Mouse (Mus musculus): ENCODE measurements around the gene Sugp2. TPM values are rescaled to one million over a fixed set of nuclear protein-coding genes. Genes with fewer than 3 reads are reported as not detected.
"Not testable (repeated sequence)": the region's sequence is repeated elsewhere in the genome, so short reads cannot be mapped to it uniquely, and the experiment has no call there.

Gene Sugp2
- polyA plus RNA-seq, 1 experiment from 2014 or later, result 80.5 TPM

- peak overlapping the region; percentile 76 for H3K4me3 ChIP-seq (replicated peaks)
- 0 out of 2 replicates have a peak, but pooled peaks cover 6% of the 10 kb centered on the region for H3K27me3 ChIP-seq (replicated peaks)
- no peak for ATAC-seq (ENCODE audit: low FRiP score)
- WGBS, result 89% methylated on average over 1 of the region's 1 CpGs
- H3K27ac ChIP-seq (replicated peaks), result no peak overlapping the region
- H3K36me3 ChIP-seq, result no peaks in the 10 kb centered on the region
- peaks cover 24% of the 10 kb centered on the region for H3K4me1 ChIP-seq
- H3K4me2 ChIP-seq, result peak overlapping the region; percentile 86
- peak overlapping the region; percentile 67 for H3K9ac ChIP-seq (replicated peaks)
- no peaks in the 10 kb centered on the region for H3K9me3 ChIP-seq (replicated peaks)
Measured at GRCm38 (mm10) chr8:70211275-70211674, 22.8 kb upstream of the Sugp2 start.

DNA sequence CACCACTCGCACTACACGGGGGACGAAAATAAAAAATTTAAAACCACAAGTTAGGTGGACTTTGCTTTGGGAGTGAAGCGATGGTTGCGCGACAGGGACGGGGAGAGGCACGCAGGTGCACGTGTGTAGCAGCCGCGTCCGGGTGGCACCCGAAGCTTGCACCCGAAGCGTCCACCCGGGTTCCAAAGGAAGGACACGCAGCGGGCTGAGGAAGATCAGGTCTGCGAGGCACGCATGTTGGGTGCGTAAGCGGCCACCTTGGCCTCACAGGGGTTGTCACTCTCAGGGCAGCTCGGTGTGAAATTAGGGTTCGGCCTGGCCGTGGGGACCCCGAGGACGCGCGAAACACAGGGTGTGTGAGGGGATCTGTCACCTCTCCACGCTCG is 22.3 kb upstream of the Sugp2 start:
- Histone ChIP-seq H3K9me3 (replicated peaks) (no peaks in the 10 kb centered on the region), H3K4me1 (peaks cover 24% of the 10 kb centered on the region), H3K4me2 (peak overlapping the region; percentile 86), H3K9ac (replicated peaks) (peak overlapping the region; percentile 67), H3K27ac (replicated peaks) (peak overlapping the region; percentile 76), H3K36me3 (no peaks in the 10 kb centered on the region), H3K4me3 (replicated peaks) (peak overlapping the region; percentile 76), H3K27me3 (replicated peaks) (0 out of 2 replicates have a peak, but pooled peaks cover 6% of the 10 kb centered on the region)
- WGBS, result 2% methylated on average over 31 of the region's 31 CpGs
- peak; percentile 1 for ATAC-seq (ENCODE audit: low FRiP score)

DNA sequence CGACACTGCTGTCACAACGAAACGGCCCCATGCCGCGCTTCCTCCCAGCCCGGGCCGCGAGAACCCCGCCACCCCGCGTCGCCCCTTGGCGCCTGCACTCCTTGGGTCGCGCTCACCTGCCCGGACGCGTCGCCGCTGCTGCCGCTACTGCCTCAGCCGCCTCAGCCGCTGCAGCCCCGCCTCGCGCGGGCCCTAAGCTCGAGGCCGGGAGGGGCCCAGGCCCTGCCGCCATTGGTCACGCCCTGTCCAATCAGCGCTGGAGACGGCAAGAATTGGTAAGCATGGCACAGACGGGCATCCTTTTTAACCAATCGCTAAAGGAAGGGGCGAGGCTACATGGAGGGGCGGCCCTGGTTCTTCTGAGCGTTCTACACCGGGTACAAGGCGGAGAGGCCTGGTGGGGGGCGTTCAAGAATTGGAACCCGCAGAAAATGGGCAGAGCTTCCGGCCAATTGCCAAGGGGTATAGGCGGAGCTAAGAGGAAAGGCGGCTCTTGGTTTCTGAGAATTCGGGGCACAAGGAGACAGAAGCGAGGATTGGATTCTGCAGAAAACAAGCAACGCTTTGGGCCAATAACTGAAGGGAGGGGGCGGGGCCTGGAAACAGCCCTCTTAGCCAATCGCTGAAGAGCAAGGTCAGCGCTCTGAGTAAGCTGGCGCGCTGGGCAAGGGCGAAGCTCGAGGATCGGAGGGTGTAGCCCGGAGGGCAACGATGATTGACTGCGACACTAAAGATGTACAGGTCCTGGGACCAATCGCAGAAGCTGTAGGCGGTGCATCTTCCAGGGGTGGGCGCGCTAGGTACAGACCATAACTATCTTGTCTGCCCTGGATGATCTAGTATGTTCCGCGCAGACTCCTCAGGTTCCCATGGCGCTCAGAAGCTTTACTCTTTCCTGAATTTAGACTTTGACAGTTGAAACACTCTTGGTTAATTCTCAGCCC is 21.6 kb upstream of the Sugp2 start, which contains the start of gene Slc25a42:
Gene Slc25a42 (minus strand): TSS at position 194 of the 944 bp plus-strand sequence.
- H3K9ac ChIP-seq (replicated peaks), result peak within 1 kb of the TSS; percentile 67
- H3K9me3 ChIP-seq (replicated peaks), result no peaks in the 10 kb centered on the region
- peak; percentile 98 for ATAC-seq (ENCODE audit: low FRiP score)
- peak within 1 kb of the TSS; percentile 76 for H3K4me3 ChIP-seq (replicated peaks)
- under 1% methylated on average over 66 of the region's 66 CpGs for WGBS
- peaks cover 24% of the 10 kb centered on the region for H3K4me1 ChIP-seq
- H3K4me2 ChIP-seq, result peak within 1 kb of the TSS; percentile 86
- H3K27me3 ChIP-seq (replicated peaks), result 0 out of 2 replicates have a peak, but pooled peaks cover 6% of the 10 kb centered on the region
- H3K36me3 ChIP-seq, result no peaks in the 10 kb centered on the region
- peak within 1 kb of the TSS; percentile 76 for H3K27ac ChIP-seq (replicated peaks)

DNA sequence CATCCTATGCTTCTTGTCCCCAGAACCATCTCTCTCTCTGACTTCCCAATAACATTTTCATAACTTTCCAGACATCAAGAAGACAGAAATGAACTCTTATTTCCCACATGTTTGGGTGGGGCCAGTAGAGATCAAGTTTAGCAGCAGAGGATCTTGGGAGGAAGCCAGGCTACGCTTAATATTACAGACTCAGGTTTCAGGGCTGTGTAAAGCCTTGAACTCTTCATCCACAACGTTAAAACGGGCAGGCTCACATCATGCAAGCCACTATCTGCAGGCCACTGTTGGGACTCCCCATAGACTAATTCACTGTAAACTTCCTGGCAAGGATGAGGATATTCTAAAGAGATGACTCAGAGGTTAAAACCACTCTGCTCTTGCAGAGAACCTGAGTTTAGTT is 19.6 kb upstream of the Sugp2 start:
- no peaks in the 10 kb centered on the region for H3K36me3 ChIP-seq
- 73% methylated on average over 3 of the region's 3 CpGs for WGBS
- no peak overlapping the region for H3K9ac ChIP-seq (replicated peaks)
- peaks cover 24% of the 10 kb centered on the region for H3K4me1 ChIP-seq
- H3K27me3 ChIP-seq (replicated peaks), result 0 out of 2 replicates have a peak, but pooled peaks cover 6% of the 10 kb centered on the region
- H3K4me2 ChIP-seq, result no peak overlapping the region
- H3K27ac ChIP-seq (replicated peaks), result no peak overlapping the region
- no peak overlapping the region for H3K4me3 ChIP-seq (replicated peaks)
- ATAC-seq (ENCODE audit: low FRiP score), result no peak
- H3K9me3 ChIP-seq (replicated peaks), result no peaks in the 10 kb centered on the region

DNA sequence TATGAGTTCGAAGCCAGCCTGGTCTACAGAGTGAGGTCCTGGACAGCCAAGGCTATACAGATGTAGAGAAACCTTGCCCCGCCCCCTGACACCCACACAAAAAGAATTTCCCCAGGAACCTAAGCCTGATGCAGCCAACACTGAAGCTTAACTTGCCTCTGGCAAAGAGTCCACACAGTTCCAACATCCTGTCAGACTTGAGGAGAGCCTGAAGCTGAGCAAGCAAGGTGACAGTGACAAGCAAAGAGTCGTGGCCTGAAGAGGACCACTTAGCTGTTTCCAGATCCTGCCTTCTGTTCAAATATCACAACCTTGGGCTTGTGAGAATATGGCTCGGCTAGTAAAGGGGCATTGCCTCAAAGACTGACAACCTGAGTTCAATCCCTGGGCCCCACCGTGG is 18.9 kb upstream of the Sugp2 start:
- Histone ChIP-seq H3K27me3 (replicated peaks) (0 out of 2 replicates have a peak, but pooled peaks cover 6% of the 10 kb centered on the region), H3K4me1 (peaks cover 21% of the 10 kb centered on the region), H3K4me3 (replicated peaks) (no peak overlapping the region), H3K9ac (replicated peaks) (no peak overlapping the region), H3K4me2 (no peak overlapping the region), H3K9me3 (replicated peaks) (no peaks in the 10 kb centered on the region), H3K27ac (replicated peaks) (no peak overlapping the region), H3K36me3 (0 out of 2 replicates have a peak, but pooled peaks cover under 1% of the 10 kb centered on the region)
- WGBS, result 75% methylated on average over 5 of the region's 5 CpGs
- no peak for ATAC-seq (ENCODE audit: low FRiP score)

DNA sequence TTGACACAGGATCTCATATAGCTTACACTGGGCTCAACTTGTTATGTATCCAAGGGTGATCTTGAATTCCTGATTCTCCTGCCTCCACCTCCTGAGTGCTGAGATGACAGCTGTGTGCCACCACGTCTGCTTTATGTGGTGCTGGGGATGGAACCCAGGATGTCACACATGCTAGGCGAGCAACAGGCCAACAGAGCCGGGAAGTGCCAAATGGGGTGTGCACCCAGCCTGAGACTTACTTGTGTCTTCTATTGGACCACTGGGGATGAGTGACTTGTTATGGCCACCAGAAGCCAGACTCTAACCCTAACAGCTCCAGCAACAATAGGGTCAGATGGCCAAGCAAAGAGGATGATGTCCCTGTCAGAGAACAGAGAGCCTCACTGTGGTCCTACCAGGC is 17.9 kb upstream of the Sugp2 start:
- H3K9me3 ChIP-seq (replicated peaks); H3K9ac ChIP-seq (replicated peaks); ATAC-seq (ENCODE audit: low FRiP score); H3K4me3 ChIP-seq (replicated peaks); H3K27me3 ChIP-seq (replicated peaks); H3K4me2 ChIP-seq; H3K4me1 ChIP-seq; H3K27ac ChIP-seq (replicated peaks); H3K36me3 ChIP-seq: not testable (repeated sequence)
- WGBS, result 67% methylated on average over 3 of the region's 3 CpGs

DNA sequence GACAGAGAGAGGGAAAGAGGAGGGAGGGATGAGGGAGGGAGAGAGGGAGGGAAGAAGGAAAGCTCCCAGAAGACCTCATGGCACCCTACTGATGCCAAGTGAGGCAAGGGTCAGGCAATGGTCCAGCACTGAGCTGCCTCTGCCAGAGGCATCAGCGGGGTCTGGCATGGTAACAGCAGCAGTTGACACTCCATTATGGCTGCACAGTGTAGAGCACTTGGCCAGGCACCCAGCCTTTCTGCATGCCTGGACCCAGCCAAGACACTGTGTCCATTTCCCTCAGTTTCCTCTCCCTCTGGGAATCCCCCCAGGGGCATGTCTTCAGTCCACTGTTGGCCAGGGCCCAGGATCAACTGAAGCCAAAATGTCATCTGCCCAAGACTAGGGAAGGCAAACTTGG is 17.5 kb upstream of the Sugp2 start:
- H3K27ac ChIP-seq (replicated peaks), result no peak overlapping the region

GRCm38 (mm10) chr8:70217441-70217840 is 16.6 kb upstream of the Sugp2 start:
- Histone ChIP-seq H3K4me3 (replicated peaks) (no peak overlapping the region), H3K9me3 (replicated peaks) (no peaks in the 10 kb centered on the region), H3K27me3 (replicated peaks) (no peaks in the 10 kb centered on the region), H3K36me3 (peaks cover 23% of the 10 kb centered on the region), H3K9ac (replicated peaks) (no peak overlapping the region), H3K4me1 (peaks cover 5% of the 10 kb centered on the region), H3K27ac (replicated peaks) (no peak overlapping the region), H3K4me2 (no peak overlapping the region)
- no peak for ATAC-seq (ENCODE audit: low FRiP score)

More for the DNA sequence above, 17.5 kb upstream of the Sugp2 start:
- H3K4me3 ChIP-seq (replicated peaks), result no peak overlapping the region
- no peak overlapping the region for H3K4me2 ChIP-seq
- H3K27me3 ChIP-seq (replicated peaks), result no peaks in the 10 kb centered on the region
- 80% methylated on average over 1 of the region's 1 CpGs for WGBS
- no peaks in the 10 kb centered on the region for H3K9me3 ChIP-seq (replicated peaks)
- H3K36me3 ChIP-seq, result peaks cover 14% of the 10 kb centered on the region
- H3K9ac ChIP-seq (replicated peaks), result no peak overlapping the region
- H3K4me1 ChIP-seq, result peaks cover 6% of the 10 kb centered on the region
- ATAC-seq (ENCODE audit: low FRiP score), result no peak

GRCm38 (mm10) chr8:70219107-70219684 is 14.8 kb upstream of the Sugp2 start:
- 61% methylated on average over 5 of the region's 5 CpGs for WGBS
- Histone ChIP-seq H3K9me3 (replicated peaks) (no peaks in the 10 kb centered on the region), H3K27ac (replicated peaks) (no peak overlapping the region), H3K4me2 (no peak overlapping the region), H3K27me3 (replicated peaks) (no peaks in the 10 kb centered on the region), H3K9ac (replicated peaks) (no peak overlapping the region), H3K36me3 (peaks cover 40% of the 10 kb centered on the region), H3K4me1 (no peaks in the 10 kb centered on the region), H3K4me3 (replicated peaks) (no peak overlapping the region)
- no peak for ATAC-seq (ENCODE audit: low FRiP score)

DNA sequence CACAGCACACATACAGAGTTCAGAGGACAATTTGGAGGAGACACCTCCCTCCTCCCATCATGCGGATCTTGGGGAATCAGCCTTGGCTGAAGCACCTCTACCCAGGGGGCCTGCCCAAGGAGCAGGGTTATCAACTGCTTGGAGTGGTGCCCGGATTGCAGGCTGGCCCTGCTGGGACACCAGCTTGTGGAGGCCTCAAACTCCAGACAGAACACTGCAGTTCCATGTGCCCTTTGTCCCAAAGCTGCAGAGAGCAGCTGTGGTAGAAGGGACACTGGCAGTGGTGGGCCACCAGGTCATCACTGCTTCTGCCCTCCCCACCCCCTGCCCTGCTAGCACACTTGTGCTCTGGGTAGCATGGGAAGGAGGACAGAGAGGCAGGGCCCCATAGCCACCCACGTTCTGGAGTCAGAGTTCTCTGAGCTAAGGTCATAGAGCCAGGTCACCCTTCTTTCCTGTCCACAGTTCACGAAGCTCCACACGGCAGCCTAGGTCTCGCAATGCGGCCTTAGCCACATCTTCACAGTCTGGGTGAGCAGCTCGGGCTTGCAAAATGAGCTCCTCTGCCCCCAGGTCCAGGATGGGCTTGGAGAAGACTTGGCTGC is 13.7 kb upstream of the Sugp2 start:
- ATAC-seq (ENCODE audit: low FRiP score), result no peak
- H3K36me3 ChIP-seq, result peaks cover 52% of the 10 kb centered on the region
- no peak overlapping the region for H3K4me3 ChIP-seq (replicated peaks)
- H3K9me3 ChIP-seq (replicated peaks), result no peaks in the 10 kb centered on the region
- WGBS, result 81% methylated on average over 8 of the region's 8 CpGs
- no peaks in the 10 kb centered on the region for H3K27me3 ChIP-seq (replicated peaks)
- H3K4me1 ChIP-seq, result no peaks in the 10 kb centered on the region
- H3K4me2 ChIP-seq, result no peak overlapping the region
- no peak overlapping the region for H3K9ac ChIP-seq (replicated peaks)
- no peak overlapping the region for H3K27ac ChIP-seq (replicated peaks)

- H3K36me3 ChIP-seq, result peaks cover 57% of the 10 kb centered on the region
- ATAC-seq (ENCODE audit: low FRiP score), result no peak
- H3K9ac ChIP-seq (replicated peaks), result no peak overlapping the region
- no peaks in the 10 kb centered on the region for H3K4me1 ChIP-seq
- no peaks in the 10 kb centered on the region for H3K27me3 ChIP-seq (replicated peaks)
- no peak overlapping the region for H3K27ac ChIP-seq (replicated peaks)
- H3K4me2 ChIP-seq, result no peak overlapping the region
- no peak overlapping the region for H3K4me3 ChIP-seq (replicated peaks)
- H3K9me3 ChIP-seq (replicated peaks), result no peaks in the 10 kb centered on the region
- WGBS, result 92% methylated on average over 3 of the region's 3 CpGs
Measured at GRCm38 (mm10) chr8:70220911-70221310, 13.1 kb upstream of the Sugp2 start.

All from neural tube, embryonic 15.5 days (tissue).